Mouse (Mus musculus) thymus, adult 2 months (tissue): ENCODE measurements around the gene Pip5k1a. TPM values are rescaled to one million over a fixed set of nuclear protein-coding genes. Genes with fewer than 3 reads are reported as not detected.
"Not testable (repeated sequence)": the region's sequence is repeated elsewhere in the genome, so short reads cannot be mapped to it uniquely, and the experiment has no call there.

Experiments
- DNase-seq: peaks from one replicate; pipeline ENCODE4 v3.0.0; 2021
- H3K27ac ChIP-seq: fragments of 200-500 bp; 2 replicates; pipeline ENCODE4 v1.5.1; 2012; ENCODE audit warnings: low read length, control low read depth; ENCODE audit not compliant: control insufficient read depth, insufficient read depth
- H3K27me3 ChIP-seq: fragments of 200-500 bp; 2 replicates; pipeline ENCODE4 v1.6.1; 2012; ENCODE audit warnings: mild to moderate bottlenecking, low read length, moderate library complexity, mixed read lengths; ENCODE audit not compliant: control insufficient read depth, insufficient read depth
- H3K36me3 ChIP-seq: fragments of 200-500 bp; 2 replicates; pipeline ENCODE4 v1.6.1; 2012; ENCODE audit warnings: mild to moderate bottlenecking, low read length, moderate library complexity; ENCODE audit not compliant: control insufficient read depth, insufficient read depth
- H3K4me1 ChIP-seq: fragments of 200-500 bp; replicated peaks from 2 replicates; pipeline ENCODE4 v1.6.1; 2012; ENCODE audit warnings: low read length; ENCODE audit not compliant: control insufficient read depth, insufficient read depth
- H3K4me3 ChIP-seq: fragments of 200-500 bp; 2 replicates; pipeline ENCODE4 v1.5.1; 2012; ENCODE audit warnings: mild to moderate bottlenecking, low read length, control low read depth, moderate library complexity; ENCODE audit not compliant: control insufficient read depth, insufficient read depth
- CTCF ChIP-seq: fragments of 200-500 bp; IDR thresholded peaks from 2 replicates; pipeline ENCODE4 v1.5.1; 2012; ENCODE audit warnings: mild to moderate bottlenecking, control low read depth, low read length, moderate library complexity, borderline replicate concordance; ENCODE audit not compliant: control insufficient read depth, poor library complexity, insufficient read depth; ENCODE audit errors: extremely low read depth
- POLR2A ChIP-seq: fragments of 200-500 bp; IDR thresholded peaks from 2 replicates; pipeline ENCODE4 v1.6.1; 2012; ENCODE audit warnings: mild to moderate bottlenecking, low read length, control low read depth, moderate library complexity; ENCODE audit not compliant: control insufficient read depth, poor library complexity, insufficient read depth; ENCODE audit errors: extremely low read depth
- WGBS: fragments of 180-500 bp; shearing (Covaris S2); methylation state at CpG from one replicate; pipeline ENCODE4 v1.1.7; 2018; 5-methylcytosine and 5-hydroxymethylcytosine counted together
- polyA plus RNA-seq: library from polyadenylated mRNA; depleted of rRNA; stranded (reverse); fragments of >200 nt; gene quantifications from 2 replicates; pipeline ENCODE4 v1.2.3, GENCODE M21; 2012

Pip5k1a gene
- polyA plus RNA-seq, 1 experiment = 36.5 TPM

DNA sequence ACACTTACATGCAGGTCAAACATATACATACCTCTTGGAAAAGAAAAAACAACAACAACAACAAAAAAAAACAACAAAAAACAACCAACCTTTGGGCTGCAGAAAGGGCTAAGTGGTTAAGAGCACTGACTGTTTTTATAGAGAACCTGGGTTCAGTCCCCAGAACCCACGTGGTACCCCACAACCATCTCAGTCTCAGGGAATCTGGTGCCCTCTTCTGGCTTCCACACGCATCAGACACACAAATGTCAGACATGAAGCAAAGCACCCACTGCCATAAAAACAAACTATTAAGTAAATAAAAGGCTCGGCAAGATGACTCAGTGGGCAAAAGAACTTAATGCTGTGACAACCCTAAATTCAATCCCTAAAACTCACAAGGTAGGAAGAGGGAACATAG lies 76.8 kb downstream of the Pip5k1a start:
- DNase-seq = peak; percentile 43
- Histone ChIP-seq H3K4me1 (peaks cover 11% of the 10 kb centered on the region), H3K27ac (no peak overlapping the region), H3K27me3 (no peaks in the 10 kb centered on the region), H3K36me3 (peaks cover 26% of the 10 kb centered on the region), H3K4me3 (no peak overlapping the region)
- 59% methylated on average over 3 of the region's 3 CpGs for WGBS
- TF ChIP-seq CTCF (no peak), POLR2A (no peak)

DNA sequence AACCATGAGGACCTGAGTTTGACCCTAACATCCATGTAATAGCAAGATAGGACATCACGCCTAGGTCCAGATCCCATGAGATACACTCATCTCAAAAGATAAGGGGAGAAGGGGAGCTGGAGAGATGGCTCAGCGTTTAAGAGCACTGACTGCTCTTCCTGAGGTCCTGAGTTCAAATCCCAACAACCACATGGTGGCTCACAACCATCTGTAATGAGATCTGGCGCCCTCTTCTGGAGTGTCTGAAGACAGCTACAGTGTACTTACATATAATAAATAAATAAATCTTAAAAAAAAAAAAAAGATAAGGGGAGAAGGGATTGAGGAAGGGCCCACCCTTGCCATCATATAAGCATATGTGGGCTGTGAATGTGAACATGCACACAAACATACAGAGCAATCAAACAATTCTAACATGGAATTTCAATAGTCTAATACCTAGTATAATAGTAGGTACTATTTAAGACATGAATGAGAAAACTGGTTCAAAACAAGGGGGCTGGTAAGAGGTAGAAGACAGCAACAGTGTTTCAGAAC lies 77.4 kb downstream of the Pip5k1a start:
- H3K27me3 ChIP-seq, DNase-seq, H3K27ac ChIP-seq, H3K4me3 ChIP-seq: not testable (repeated sequence)
- peaks cover 20% of the 10 kb centered on the region for H3K36me3 ChIP-seq
- WGBS = 82% methylated on average over 3 of the region's 3 CpGs
- peaks cover 11% of the 10 kb centered on the region for H3K4me1 ChIP-seq

DNA sequence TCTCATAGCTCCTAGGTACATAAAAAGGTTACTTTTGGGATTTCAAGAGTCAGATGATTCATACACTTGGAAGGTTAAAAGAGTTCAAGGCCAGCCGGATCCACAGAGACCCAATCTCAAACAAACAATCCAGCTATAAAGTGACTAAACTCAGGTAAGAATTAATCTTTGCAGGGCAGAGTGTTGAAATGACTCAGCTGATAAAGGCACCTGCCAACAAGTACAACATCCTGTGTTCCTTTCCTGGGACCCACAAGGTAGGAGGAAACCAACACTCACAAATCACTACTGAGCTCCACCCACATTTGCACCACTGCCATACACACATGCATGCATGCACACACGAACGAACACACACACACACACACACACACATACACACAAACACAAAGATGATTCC lies 78.1 kb downstream of the Pip5k1a start:
- H3K27ac ChIP-seq = no peak overlapping the region
- H3K4me3 ChIP-seq = no peak overlapping the region
- H3K27me3 ChIP-seq = no peaks in the 10 kb centered on the region
- H3K36me3 ChIP-seq = peaks cover 12% of the 10 kb centered on the region
- no peak for TF ChIP-seq CTCF
- TF ChIP-seq POLR2A = no peak
- DNase-seq = no peak
- H3K4me1 ChIP-seq = peaks cover 11% of the 10 kb centered on the region
- WGBS = 59% methylated on average over 3 of the region's 3 CpGs

DNA sequence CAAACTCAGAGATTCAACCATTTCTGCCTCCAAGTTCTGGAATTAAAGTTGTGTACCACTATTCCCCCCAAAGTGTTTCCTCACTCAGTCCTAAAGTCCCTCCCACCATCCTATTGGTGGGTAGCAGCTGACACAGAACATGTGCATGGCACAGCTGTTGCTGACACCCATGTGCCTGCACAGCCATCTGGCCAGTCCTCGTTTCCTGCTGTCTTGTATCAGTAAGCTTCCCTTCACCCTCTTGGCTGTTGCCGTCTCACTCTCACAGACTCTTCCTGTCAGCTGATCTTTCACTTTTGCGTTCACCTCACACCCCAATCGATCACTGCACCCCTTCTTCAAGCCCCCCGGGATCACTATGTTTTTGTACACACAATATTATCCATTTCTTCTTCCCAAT lies 79.0 kb downstream of the Pip5k1a start:
- peaks cover 11% of the 10 kb centered on the region for H3K4me1 ChIP-seq
- TF ChIP-seq POLR2A (no peak), CTCF (no peak)
- H3K27ac ChIP-seq = peak overlapping the region; percentile 43
- peak; percentile 75 for DNase-seq
- H3K27me3 ChIP-seq = no peaks in the 10 kb centered on the region
- no peak overlapping the region for H3K4me3 ChIP-seq
- 6% methylated on average over 5 of the region's 5 CpGs for WGBS
- peaks cover 3% of the 10 kb centered on the region for H3K36me3 ChIP-seq

DNA sequence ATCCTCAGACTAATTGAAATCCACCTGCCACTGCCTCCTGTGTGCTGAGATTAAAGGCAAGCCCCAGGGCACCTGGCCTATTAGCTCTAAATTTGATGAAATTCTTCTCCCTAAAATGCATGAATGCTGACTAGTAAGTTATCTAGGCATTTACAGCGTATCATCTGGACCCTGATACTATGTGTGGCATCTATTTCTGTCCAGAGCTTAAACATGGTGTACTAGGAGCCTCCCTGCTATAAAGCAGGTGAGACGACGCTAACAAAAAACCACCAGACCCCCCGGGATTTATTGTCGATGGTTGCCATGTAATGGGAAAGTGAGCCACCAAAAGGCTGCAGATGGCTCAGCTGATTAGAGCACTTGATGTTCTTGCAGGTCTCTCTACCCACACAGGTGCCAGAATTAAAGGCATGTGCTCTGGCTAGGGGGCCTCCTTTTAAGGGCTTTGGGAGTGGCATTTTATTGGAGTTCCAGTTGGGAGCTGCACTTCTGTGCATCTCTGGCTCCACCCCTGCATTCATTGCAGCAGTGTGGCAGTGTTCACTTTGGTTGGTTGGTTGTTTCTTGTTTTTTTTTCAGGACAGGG lies 79.6 kb downstream of the Pip5k1a start:
- no peak overlapping the region for H3K4me3 ChIP-seq
- H3K27me3 ChIP-seq = no peaks in the 10 kb centered on the region
- H3K27ac ChIP-seq = peak overlapping the region; percentile 43; the same call in 1 of the 2 replicates
- H3K36me3 ChIP-seq = no peaks in the 10 kb centered on the region; the same call in 1 of the 2 replicates
- peaks cover 11% of the 10 kb centered on the region for H3K4me1 ChIP-seq
- WGBS = 41% methylated on average over 5 of the region's 5 CpGs
- TF ChIP-seq CTCF (no peak), POLR2A (no peak)
- DNase-seq = peak; percentile 21

DNA sequence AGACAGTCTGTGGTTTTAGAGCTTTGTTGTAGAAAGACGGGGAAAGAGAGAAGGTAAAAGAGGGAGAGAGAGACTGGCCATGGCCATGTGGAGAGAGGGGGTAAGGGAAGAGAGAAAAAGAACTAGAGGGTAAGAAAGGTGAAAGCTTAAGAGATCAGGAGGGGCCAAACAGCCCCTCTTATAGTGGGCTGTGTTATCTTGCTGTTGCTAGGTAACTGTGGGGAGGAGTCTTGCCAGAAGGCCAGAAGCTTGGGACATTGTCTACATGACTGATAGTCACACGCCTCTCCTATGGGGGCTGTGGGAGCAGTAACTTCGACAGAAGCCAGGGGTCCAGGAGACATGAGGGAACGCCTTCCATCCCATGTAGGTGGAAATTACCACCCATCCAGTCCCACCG lies 81.5 kb downstream of the Pip5k1a start:
- no peak for TF ChIP-seq POLR2A
- no peak for TF ChIP-seq CTCF
- no peaks in the 10 kb centered on the region for H3K36me3 ChIP-seq
- H3K4me3 ChIP-seq = no peak overlapping the region
- H3K4me1 ChIP-seq = peaks cover 13% of the 10 kb centered on the region
- DNase-seq = no peak
- H3K27me3 ChIP-seq = no peaks in the 10 kb centered on the region
- no peak overlapping the region for H3K27ac ChIP-seq
- 82% methylated on average over 5 of the region's 5 CpGs for WGBS

DNA sequence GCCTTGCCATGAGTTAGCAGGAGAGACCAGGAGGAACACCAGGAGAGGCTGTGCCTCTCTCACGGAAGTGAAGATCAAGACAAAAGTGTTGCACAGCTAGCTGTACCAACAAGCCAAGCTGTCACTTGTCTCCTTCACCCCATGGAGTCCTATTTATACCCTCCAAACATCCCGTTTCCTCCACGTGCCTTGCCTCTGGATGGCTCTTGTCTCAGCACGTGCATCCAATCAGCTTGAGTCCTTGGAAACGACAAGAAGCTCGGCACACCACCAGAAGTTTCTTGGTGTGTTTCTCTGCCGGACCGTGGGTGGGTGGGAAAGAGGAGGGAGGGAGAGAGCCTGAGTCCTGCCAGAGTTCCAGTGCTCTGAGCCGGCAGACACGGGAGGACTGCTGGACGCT lies 82.2 kb downstream of the Pip5k1a start:
- H3K4me1 ChIP-seq = peaks cover 13% of the 10 kb centered on the region
- no peaks in the 10 kb centered on the region for H3K36me3 ChIP-seq
- DNase-seq = no peak
- WGBS = 80% methylated on average over 11 of the region's 11 CpGs
- no peak overlapping the region for H3K27ac ChIP-seq
- H3K4me3 ChIP-seq = no peak overlapping the region
- no peaks in the 10 kb centered on the region for H3K27me3 ChIP-seq
- TF ChIP-seq POLR2A (no peak), CTCF (no peak)

DNA sequence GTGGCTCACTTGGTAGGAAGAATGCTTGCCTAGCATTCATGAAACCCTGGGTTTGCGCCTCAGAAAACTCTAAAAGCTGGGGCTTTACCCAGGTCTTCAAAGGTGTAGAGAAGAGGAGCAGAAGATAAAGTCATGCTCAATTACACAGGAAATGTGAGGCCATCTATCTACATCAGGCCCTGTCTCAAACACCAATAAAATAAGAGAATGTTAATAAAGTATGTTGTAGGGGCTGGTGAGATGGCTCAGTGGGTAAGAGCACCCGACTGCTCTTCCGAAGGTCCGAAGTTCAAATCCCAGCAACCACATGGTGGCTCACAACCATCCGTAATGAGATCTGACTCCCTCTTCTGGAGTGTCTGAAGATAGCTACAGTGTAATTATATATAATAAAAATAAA lies 85.8 kb downstream of the Pip5k1a start:
- H3K4me3 ChIP-seq, H3K4me1 ChIP-seq, H3K27ac ChIP-seq, H3K36me3 ChIP-seq, H3K27me3 ChIP-seq, DNase-seq: not testable (repeated sequence)
- WGBS = 93% methylated on average over 5 of the region's 5 CpGs
